Mouse (Mus musculus): ENCODE data around the gene Zfp385b.

Gene Zfp385b

GRCm38 (mm10) chr2:77709206-77709794 lies 110.1 kb downstream of the Zfp385b start:
- in situ Hi-C loops (cut with MboI; ENCODE audit: low sequenced_read_pairs), result no loop called here

GRCm38 (mm10) chr2:77707138-77707537 lies 112.3 kb downstream of the Zfp385b start:
- in situ Hi-C loops (cut with MboI; ENCODE audit: low sequenced_read_pairs), result no loop called here

GRCm38 (mm10) chr2:77705476-77705875 lies 114.0 kb downstream of the Zfp385b start:
- in situ Hi-C loops (cut with MboI; ENCODE audit: low sequenced_read_pairs), result no loop called here

- in situ Hi-C loops (cut with MboI; ENCODE audit: low sequenced_read_pairs), result no loop called here
These were observed 116.4 kb downstream of the Zfp385b start for GRCm38 (mm10) chr2:77703080-77703479.

GRCm38 (mm10) chr2:77691174-77691573 lies 128.3 kb downstream of the Zfp385b start:
- in situ Hi-C loops (cut with MboI; ENCODE audit: low sequenced_read_pairs), result no loop called here

GRCm38 (mm10) chr2:77690316-77690715 lies 129.1 kb downstream of the Zfp385b start:
- in situ Hi-C loops (cut with MboI; ENCODE audit: low sequenced_read_pairs), result no loop called here

- in situ Hi-C loops (cut with MboI; ENCODE audit: low sequenced_read_pairs), result no loop called here
These were observed 130.8 kb downstream of the Zfp385b start for GRCm38 (mm10) chr2:77688651-77689050.

- in situ Hi-C loops (cut with MboI; ENCODE audit: low sequenced_read_pairs), result no loop called here
These were observed 135.4 kb downstream of the Zfp385b start for GRCm38 (mm10) chr2:77684088-77684487.

- in situ Hi-C loops (cut with MboI; ENCODE audit: low sequenced_read_pairs), result no loop called here
These were observed 137.2 kb downstream of the Zfp385b start for GRCm38 (mm10) chr2:77682205-77682604.

GRCm38 (mm10) chr2:77681741-77682140 lies 137.7 kb downstream of the Zfp385b start:
- in situ Hi-C loops (cut with MboI; ENCODE audit: low sequenced_read_pairs), result no loop called here

- in situ Hi-C loops (cut with MboI; ENCODE audit: low sequenced_read_pairs), result no loop called here
These were observed 145.7 kb downstream of the Zfp385b start for GRCm38 (mm10) chr2:77673770-77674169.

GRCm38 (mm10) chr2:77672215-77672905 lies 147.1 kb downstream of the Zfp385b start:
- in situ Hi-C loops (cut with MboI; ENCODE audit: low sequenced_read_pairs), result no loop called here

GRCm38 (mm10) chr2:77662171-77662570 lies 157.3 kb downstream of the Zfp385b start:
- in situ Hi-C loops (cut with MboI; ENCODE audit: low sequenced_read_pairs), result no loop called here

- in situ Hi-C loops (cut with MboI; ENCODE audit: low sequenced_read_pairs), result no loop called here
These were observed 165.8 kb downstream of the Zfp385b start for GRCm38 (mm10) chr2:77653686-77654085.

- in situ Hi-C loops (cut with MboI; ENCODE audit: low sequenced_read_pairs), result no loop called here
These were observed 177.8 kb downstream of the Zfp385b start for GRCm38 (mm10) chr2:77641521-77642170.

GRCm38 (mm10) chr2:77639993-77640392 lies 179.4 kb downstream of the Zfp385b start:
- in situ Hi-C loops (cut with MboI; ENCODE audit: low sequenced_read_pairs), result no loop called here

GRCm38 (mm10) chr2:77631606-77632005 lies 187.8 kb downstream of the Zfp385b start:
- in situ Hi-C loops (cut with MboI; ENCODE audit: low sequenced_read_pairs), result no loop called here

GRCm38 (mm10) chr2:77627622-77628231 lies 191.7 kb downstream of the Zfp385b start:
- in situ Hi-C loops (cut with MboI; ENCODE audit: low sequenced_read_pairs), result no loop called here

GRCm38 (mm10) chr2:77618686-77619085 lies 200.8 kb downstream of the Zfp385b start:
- in situ Hi-C loops (cut with MboI; ENCODE audit: low sequenced_read_pairs), result no loop called here

- in situ Hi-C loops (cut with MboI; ENCODE audit: low sequenced_read_pairs), result no loop called here
These were observed 209.0 kb downstream of the Zfp385b start for GRCm38 (mm10) chr2:77610303-77610991.

- in situ Hi-C loops (cut with MboI; ENCODE audit: low sequenced_read_pairs), result no loop called here
These were observed 210.0 kb downstream of the Zfp385b start for GRCm38 (mm10) chr2:77609452-77609851.

Measured in CH12F3 (cell line).